Mouse (Mus musculus): ENCODE results near the gene Thumpd2. TPM values are rescaled to one million over a fixed set of nuclear protein-coding genes. Genes with fewer than 3 reads are reported as not detected.

Gene Thumpd2
- polyA plus RNA-seq, 1 experiment from 2014 or later, result 14.6 TPM

DNA sequence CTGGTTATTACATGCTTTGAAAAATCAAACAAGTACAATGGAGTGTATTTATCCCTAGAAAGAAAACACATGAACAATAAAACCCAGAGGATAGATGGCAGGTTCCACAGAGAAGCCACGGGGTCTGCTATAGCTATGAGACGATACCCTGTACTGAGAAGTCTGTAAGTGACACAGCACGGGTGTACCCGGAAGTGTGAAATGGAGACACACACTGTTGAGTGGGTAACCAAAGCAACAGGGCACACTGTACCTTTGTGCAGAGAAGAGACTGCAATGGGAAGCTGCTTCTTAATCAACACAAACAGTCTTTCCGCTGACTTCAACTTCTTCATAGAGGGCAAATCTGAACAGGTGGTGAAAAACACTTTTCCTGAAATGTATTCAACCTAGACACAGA lies 9.4 kb downstream of the Thumpd2 start:
- no peaks in the 10 kb centered on the region for H3K4me1 ChIP-seq
- WGBS, result 95% methylated on average over 5 of the region's 5 CpGs
- DNase-seq (ENCODE audit: low spot score), result no peak
- H3K36me3 ChIP-seq, result peaks cover 42% of the 10 kb centered on the region
- H3K9me3 ChIP-seq (replicated peaks), result no peaks in the 10 kb centered on the region
- H3K27ac ChIP-seq (replicated peaks), result no peak overlapping the region
- no peaks in the 10 kb centered on the region for H3K27me3 ChIP-seq (ENCODE audit: low read depth, poor library complexity, severe bottlenecking)
- no peak overlapping the region for H3K4me3 ChIP-seq

GRCm38 (mm10) chr17:81053274-81053673 lies 11.6 kb downstream of the Thumpd2 start:
- no peak for DNase-seq (ENCODE audit: low spot score)
- peaks cover 49% of the 10 kb centered on the region for H3K36me3 ChIP-seq
- 89% methylated on average over 2 of the region's 2 CpGs for whole genome bisulfite sequencing

DNA sequence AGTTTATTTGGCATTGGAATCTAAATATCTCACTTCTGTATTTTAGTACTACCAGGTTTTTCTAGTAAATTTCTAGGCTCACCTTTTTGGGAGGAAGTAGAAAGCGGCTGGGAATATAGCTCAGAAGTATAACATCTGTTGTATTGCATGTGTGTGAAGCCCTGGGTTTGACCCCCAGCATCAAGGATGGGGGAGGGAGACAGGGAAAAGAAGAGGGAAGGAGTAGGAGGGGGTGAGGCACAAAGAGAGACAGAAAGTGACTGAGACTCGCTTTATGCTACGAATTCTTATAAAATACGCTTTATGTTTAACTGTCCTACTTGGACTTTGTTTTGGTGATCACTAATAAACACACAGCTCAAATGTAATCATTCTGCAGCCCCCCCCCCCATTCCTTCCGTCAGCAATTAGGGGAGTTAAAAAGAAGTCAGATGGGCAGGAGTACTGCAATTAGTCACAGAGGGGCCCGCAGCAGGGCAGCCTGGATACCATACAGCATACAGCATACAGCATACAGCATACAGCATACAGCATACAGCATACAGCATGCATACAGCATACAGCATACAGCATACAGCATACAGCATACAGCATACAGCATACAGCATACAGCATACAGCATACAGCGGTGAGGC lies 16.8 kb downstream of the Thumpd2 start:
- WGBS, result 95% methylated on average over 7 of the region's 7 CpGs
- Histone ChIP-seq H3K36me3 (peaks cover 55% of the 10 kb centered on the region), H3K27ac (replicated peaks) (no peak overlapping the region)

More at GRCm38 (mm10) chr17:81053274-81053673, 11.6 kb downstream of the Thumpd2 start:
- Histone ChIP-seq H3K4me1 (no peaks in the 10 kb centered on the region), H3K27ac (replicated peaks) (no peak overlapping the region), H3K4me3 (no peak overlapping the region), H3K27me3 (ENCODE audit: low read depth, poor library complexity, severe bottlenecking) (no peaks in the 10 kb centered on the region), H3K9me3 (replicated peaks) (no peaks in the 10 kb centered on the region)

GRCm38 (mm10) chr17:81045525-81046150 lies 19.2 kb downstream of the Thumpd2 start:
- Histone ChIP-seq H3K9me3 (replicated peaks) (no peaks in the 10 kb centered on the region), H3K36me3 (peaks cover 57% of the 10 kb centered on the region), H3K4me3 (no peak overlapping the region), H3K27me3 (ENCODE audit: low read depth, poor library complexity, severe bottlenecking) (no peaks in the 10 kb centered on the region), H3K27ac (replicated peaks) (no peak overlapping the region), H3K4me1 (no peaks in the 10 kb centered on the region)
- WGBS, result 92% methylated on average over 9 of the region's 9 CpGs
- no peak for DNase-seq (ENCODE audit: low spot score)

More for the DNA sequence above, 16.8 kb downstream of the Thumpd2 start:
- Histone ChIP-seq H3K4me3 (no peak overlapping the region), H3K4me1 (no peaks in the 10 kb centered on the region), H3K9me3 (replicated peaks) (no peaks in the 10 kb centered on the region), H3K27me3 (ENCODE audit: low read depth, poor library complexity, severe bottlenecking) (no peaks in the 10 kb centered on the region)
- no peak for DNase-seq (ENCODE audit: low spot score)

DNA sequence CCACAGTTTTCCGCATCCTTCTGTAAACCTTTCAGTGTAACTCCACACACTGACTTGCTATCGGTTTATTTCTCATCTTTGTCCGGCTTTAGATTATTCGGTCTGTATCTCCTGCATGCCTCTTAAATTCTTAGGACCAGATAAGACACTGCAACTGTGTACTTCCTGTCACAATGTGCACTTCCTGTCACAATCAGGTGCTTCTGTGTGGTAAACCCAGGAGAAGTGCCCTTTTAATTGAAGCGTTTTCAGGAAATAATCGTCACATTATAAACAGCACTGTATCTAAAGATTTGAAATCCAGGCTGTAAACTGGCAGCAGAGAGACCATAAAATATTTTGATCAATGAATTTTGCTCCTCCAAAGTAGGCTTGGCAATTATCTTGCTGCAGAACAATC lies 19.8 kb downstream of the Thumpd2 start:
- H3K4me3 ChIP-seq, result no peak overlapping the region
- 95% methylated on average over 6 of the region's 6 CpGs for WGBS
- H3K27me3 ChIP-seq (ENCODE audit: low read depth, poor library complexity, severe bottlenecking), result no peaks in the 10 kb centered on the region
- peaks cover 56% of the 10 kb centered on the region for H3K36me3 ChIP-seq
- no peak overlapping the region for H3K27ac ChIP-seq (replicated peaks)
- H3K9me3 ChIP-seq (replicated peaks), result no peaks in the 10 kb centered on the region
- DNase-seq (ENCODE audit: low spot score), result no peak
- H3K4me1 ChIP-seq, result no peaks in the 10 kb centered on the region

DNA sequence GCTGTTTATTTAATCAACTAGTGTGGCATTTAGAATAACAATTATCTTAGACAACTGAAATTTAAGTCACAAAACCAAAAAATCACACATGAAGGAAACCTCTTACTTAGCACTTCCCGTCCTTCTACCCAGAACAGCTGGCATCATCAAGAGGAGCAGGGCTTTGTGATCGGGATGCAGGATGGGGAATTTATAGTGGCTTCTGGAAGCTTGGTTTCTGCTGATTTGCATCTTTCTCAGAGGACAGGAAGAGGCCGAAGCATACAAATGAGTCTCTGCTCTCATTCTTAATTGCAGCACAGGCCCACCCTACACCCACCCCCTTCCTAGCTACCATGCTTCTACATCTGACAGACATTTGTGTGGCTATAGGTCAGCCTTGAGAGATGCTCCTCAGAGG lies 20.5 kb downstream of the Thumpd2 start:
- Histone ChIP-seq H3K4me1 (no peaks in the 10 kb centered on the region), H3K36me3 (peaks cover 60% of the 10 kb centered on the region), H3K27me3 (ENCODE audit: low read depth, poor library complexity, severe bottlenecking) (no peaks in the 10 kb centered on the region), H3K9me3 (replicated peaks) (no peaks in the 10 kb centered on the region), H3K27ac (replicated peaks) (no peak overlapping the region), H3K4me3 (no peak overlapping the region)
- no peak for DNase-seq (ENCODE audit: low spot score)
- 93% methylated on average over 3 of the region's 3 CpGs for WGBS

DNA sequence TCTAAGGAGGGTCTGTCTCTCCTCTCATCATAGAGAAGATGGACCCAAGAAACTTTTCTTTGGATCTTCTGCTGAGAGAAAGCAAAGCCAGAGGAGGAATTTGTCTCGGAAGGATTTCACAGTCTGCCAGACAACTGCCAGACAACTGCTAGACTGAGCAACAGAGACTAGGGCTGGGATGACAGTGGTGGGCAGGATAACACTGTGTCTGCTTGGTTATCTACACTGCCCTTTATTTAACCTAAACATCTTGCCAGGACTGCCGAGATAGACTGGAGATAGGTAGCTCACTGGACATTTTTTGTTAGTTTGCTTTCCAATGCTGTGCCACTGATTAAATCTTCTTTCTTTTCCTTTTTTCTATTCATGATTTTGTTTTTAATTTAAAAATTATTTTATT lies 23.2 kb downstream of the Thumpd2 start:
- Histone ChIP-seq H3K27me3 (ENCODE audit: low read depth, poor library complexity, severe bottlenecking) (no peaks in the 10 kb centered on the region), H3K9me3 (replicated peaks) (no peaks in the 10 kb centered on the region), H3K36me3 (peaks cover 75% of the 10 kb centered on the region), H3K27ac (replicated peaks) (no peak overlapping the region), H3K4me3 (no peak overlapping the region), H3K4me1 (no peaks in the 10 kb centered on the region)
- WGBS, result 95% methylated on average over 2 of the region's 2 CpGs
- no peak for DNase-seq (ENCODE audit: low spot score)

- H3K4me3 ChIP-seq, result no peak overlapping the region
- 91% methylated on average over 2 of the region's 2 CpGs for WGBS
- H3K27me3 ChIP-seq (ENCODE audit: low read depth, poor library complexity, severe bottlenecking), result no peaks in the 10 kb centered on the region
- H3K4me1 ChIP-seq, result no peaks in the 10 kb centered on the region
- no peaks in the 10 kb centered on the region for H3K9me3 ChIP-seq (replicated peaks)
- H3K27ac ChIP-seq (replicated peaks), result no peak overlapping the region
- DNase-seq (ENCODE audit: low spot score), result no peak
- peaks cover 84% of the 10 kb centered on the region for H3K36me3 ChIP-seq
Measured at GRCm38 (mm10) chr17:81038707-81039408, 26.0 kb downstream of the Thumpd2 start.

- no peaks in the 10 kb centered on the region for H3K4me1 ChIP-seq
- 90% methylated on average over 5 of the region's 5 CpGs for WGBS
- H3K27ac ChIP-seq (replicated peaks), result no peak overlapping the region
- no peak for DNase-seq (ENCODE audit: low spot score)
- H3K27me3 ChIP-seq (ENCODE audit: low read depth, poor library complexity, severe bottlenecking), result no peaks in the 10 kb centered on the region
- H3K36me3 ChIP-seq, result peaks cover 76% of the 10 kb centered on the region
- H3K4me3 ChIP-seq, result no peak overlapping the region
- H3K9me3 ChIP-seq (replicated peaks), result no peaks in the 10 kb centered on the region
Measured at GRCm38 (mm10) chr17:81035354-81035753, 29.5 kb downstream of the Thumpd2 start.

DNA sequence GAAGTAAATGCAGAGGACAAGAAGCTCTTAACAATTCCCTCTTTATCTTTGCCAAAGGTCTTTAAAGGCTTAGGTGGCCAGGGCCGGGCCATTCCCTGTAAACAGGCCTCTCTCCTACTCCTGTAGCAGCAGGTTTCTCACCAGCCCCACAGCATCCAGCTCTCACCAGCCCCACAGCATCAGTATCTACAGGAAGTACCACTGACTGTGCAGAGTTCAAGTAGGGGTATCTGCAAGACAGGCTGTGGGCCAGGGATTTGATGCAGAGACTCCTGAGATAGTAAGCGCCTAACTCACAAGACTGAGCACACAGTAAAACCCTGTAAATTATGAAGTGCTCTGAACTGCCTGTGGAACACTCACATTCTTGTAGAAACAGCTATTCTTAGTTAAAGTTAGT lies 31.9 kb downstream of the Thumpd2 start:
- H3K27ac ChIP-seq (replicated peaks), result no peak overlapping the region
- H3K4me3 ChIP-seq, result no peak overlapping the region
- H3K36me3 ChIP-seq, result peaks cover 69% of the 10 kb centered on the region
- no peaks in the 10 kb centered on the region for H3K27me3 ChIP-seq (ENCODE audit: low read depth, poor library complexity, severe bottlenecking)
- WGBS, result 82% methylated on average over 2 of the region's 2 CpGs
- DNase-seq (ENCODE audit: low spot score), result no peak
- no peaks in the 10 kb centered on the region for H3K4me1 ChIP-seq
- H3K9me3 ChIP-seq (replicated peaks), result no peaks in the 10 kb centered on the region

DNA sequence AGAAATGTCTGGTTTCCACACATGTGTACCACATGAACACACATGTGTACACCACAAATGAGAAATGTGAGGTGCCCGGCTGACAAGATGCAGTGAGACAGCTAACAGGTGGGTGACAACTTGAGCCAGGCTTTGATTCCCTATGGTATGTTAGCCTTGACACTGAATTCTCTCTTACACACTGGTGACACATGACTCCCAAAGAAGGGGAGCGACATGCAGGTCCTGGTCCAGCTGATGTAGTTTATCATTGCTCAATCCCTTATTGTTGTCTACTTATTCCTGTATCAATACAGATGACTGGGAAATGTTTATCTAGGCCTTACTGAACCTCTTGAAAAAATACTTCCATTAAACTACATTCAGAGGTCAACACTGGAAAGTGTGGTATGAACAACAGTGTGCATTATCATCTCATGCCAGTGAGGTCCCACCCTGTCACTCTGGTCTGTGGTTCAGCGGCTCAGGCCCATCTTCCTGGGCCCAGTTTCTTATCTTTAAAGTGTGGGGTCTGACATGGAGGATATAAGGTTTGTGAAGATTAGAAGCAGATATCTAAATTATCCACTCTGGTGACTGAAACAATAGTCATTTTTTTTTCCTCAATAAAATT lies 32.9 kb downstream of the Thumpd2 start:
- Histone ChIP-seq H3K36me3 (peaks cover 63% of the 10 kb centered on the region), H3K9me3 (replicated peaks) (no peaks in the 10 kb centered on the region), H3K27me3 (ENCODE audit: low read depth, poor library complexity, severe bottlenecking) (no peaks in the 10 kb centered on the region), H3K4me1 (no peaks in the 10 kb centered on the region), H3K4me3 (no peak overlapping the region), H3K27ac (replicated peaks) (no peak overlapping the region)
- WGBS, result 96% methylated on average over 3 of the region's 3 CpGs
- no peak for DNase-seq (ENCODE audit: low spot score)

GRCm38 (mm10) chr17:81027331-81027730 lies 37.6 kb downstream of the Thumpd2 start:
- WGBS, result 94% methylated on average over 6 of the region's 6 CpGs
- H3K36me3 ChIP-seq, result peaks cover 66% of the 10 kb centered on the region

GRCm38 (mm10) chr17:81017132-81017531 lies 47.8 kb downstream of the Thumpd2 start:
- no peak for DNase-seq (ENCODE audit: low spot score)
- no peak overlapping the region for H3K4me3 ChIP-seq
- H3K27me3 ChIP-seq (ENCODE audit: low read depth, poor library complexity, severe bottlenecking), result no peaks in the 10 kb centered on the region
- peaks cover 8% of the 10 kb centered on the region; the same call in 1 of the 2 replicates for H3K4me1 ChIP-seq
- no peaks in the 10 kb centered on the region for H3K9me3 ChIP-seq (replicated peaks)
- no peaks in the 10 kb centered on the region for H3K36me3 ChIP-seq
- WGBS, result 53% methylated on average over 1 of the region's 1 CpGs
- H3K27ac ChIP-seq (replicated peaks), result no peak overlapping the region

More at GRCm38 (mm10) chr17:81027331-81027730, 37.6 kb downstream of the Thumpd2 start:
- no peaks in the 10 kb centered on the region for H3K9me3 ChIP-seq (replicated peaks)
- no peaks in the 10 kb centered on the region for H3K27me3 ChIP-seq (ENCODE audit: low read depth, poor library complexity, severe bottlenecking)
- no peak for DNase-seq (ENCODE audit: low spot score)
- no peak overlapping the region for H3K4me3 ChIP-seq
- H3K4me1 ChIP-seq, result no peaks in the 10 kb centered on the region
- H3K27ac ChIP-seq (replicated peaks), result 0 out of 2 replicates have a peak overlapping the region, but pooled peaks have one; percentile 42
